Mouse (Mus musculus) liver, embryonic 11.5 days (tissue): ENCODE measurements at regions not wholly inside any gene's neighbourhood (a gene's known extent, or its start where the extent isn't known, plus 50 kb on each side); places are given as distances from the start of the nearest gene placed in this dataset.
"Not testable (repeated sequence)": the region's sequence is repeated elsewhere in the genome, so short reads cannot be mapped to it uniquely, and the experiment has no call there.

Experiments
- ATAC-seq: fragments of 200-750 bp; cut with Nextera tagmentation; replicated peaks from 2 replicates; pipeline ENCODE4 v1.8.0; 2017; ENCODE audit warnings: moderate number of reproducible peaks, mild to moderate bottlenecking, moderate TSS enrichment, moderate library complexity; ENCODE audit not compliant: low FRiP score
- DNase-seq: peaks from one replicate; pipeline ENCODE4 v3.0.0-alpha.2; 2017; ENCODE audit warnings: low spot score
- H3K27ac ChIP-seq: fragments of 300-500 bp; sonication (generic); 2 replicates; pipeline ENCODE4 v1.5.1; 2014; ENCODE audit warnings: mild to moderate bottlenecking, low read depth, low read length, control low read depth
- H3K27me3 ChIP-seq: fragments of 300-500 bp; sonication (generic); replicated peaks from 2 replicates; pipeline ENCODE4 v1.6.1; 2014; ENCODE audit warnings: low read length, mixed read lengths; ENCODE audit not compliant: control insufficient read depth, insufficient read depth
- H3K36me3 ChIP-seq: fragments of 300-500 bp; sonication (generic); 2 replicates; pipeline ENCODE4 v1.6.1; 2014; ENCODE audit warnings: mild to moderate bottlenecking, low read length, moderate library complexity, mixed read lengths; ENCODE audit not compliant: control insufficient read depth, insufficient read depth
- H3K4me1 ChIP-seq: fragments of 300-500 bp; sonication (generic); replicated peaks from 2 replicates; pipeline ENCODE4 v1.6.1; 2014; ENCODE audit warnings: low read length, mixed read lengths; ENCODE audit not compliant: control insufficient read depth, insufficient read depth
- H3K4me2 ChIP-seq: fragments of 300-500 bp; sonication (generic); 2 replicates; pipeline ENCODE4 v1.6.1; 2014; ENCODE audit warnings: mild to moderate bottlenecking, control low read depth, moderate library complexity
- H3K4me3 ChIP-seq: fragments of 300-500 bp; sonication (generic); 2 replicates; pipeline ENCODE4 v1.5.1; 2014; ENCODE audit warnings: low read depth, low read length, control low read depth
- H3K9ac ChIP-seq: fragments of 300-500 bp; sonication (generic); 2 replicates; pipeline ENCODE4 v1.6.1; 2014; ENCODE audit warnings: low read depth, low read length, control low read depth
- H3K9me3 ChIP-seq: fragments of 300-500 bp; sonication (generic); 2 replicates; pipeline ENCODE4 v1.6.1; 2016; ENCODE audit warnings: low read length, inconsistent platforms, mixed read lengths; ENCODE audit not compliant: control insufficient read depth
- WGBS: fragments of 180-500 bp; shearing (Covaris S2); extraction: QIAGEN DNeasy Blood & Tissue Kit; methylation state at CpG from one replicate; pipeline ENCODE4 v1.1.7; 2014; 5-methylcytosine and 5-hydroxymethylcytosine counted together

- Histone ChIP-seq H3K27ac (no peak overlapping the region), H3K9ac (no peak overlapping the region), H3K4me1 (no peaks in the 10 kb centered on the region), H3K4me3 (no peak overlapping the region), H3K9me3 (no peaks in the 10 kb centered on the region), H3K4me2 (no peak overlapping the region), H3K27me3 (0 out of 2 replicates have a peak, but pooled peaks cover 2% of the 10 kb centered on the region), H3K36me3 (no peaks in the 10 kb centered on the region)
- DNase-seq = no peak
- ATAC-seq = no peak
- WGBS = 62% methylated on average over 8 of the region's 8 CpGs
Observed at GRCm38 (mm10) chrX:159055689-159056461, 154.2 kb upstream of the Rps6ka3 start.

GRCm38 (mm10) chrX:159056462-159056805, 153.7 kb upstream of the Rps6ka3 start:
- Histone ChIP-seq H3K36me3 (no peaks in the 10 kb centered on the region), H3K4me3 (no peak overlapping the region), H3K4me1 (no peaks in the 10 kb centered on the region), H3K4me2 (no peak overlapping the region), H3K27ac (no peak overlapping the region), H3K9me3 (no peaks in the 10 kb centered on the region), H3K9ac (no peak overlapping the region), H3K27me3 (0 out of 2 replicates have a peak, but pooled peaks cover 2% of the 10 kb centered on the region)
- ATAC-seq (no peak), DNase-seq (no peak)

- Histone ChIP-seq H3K9me3 (no peaks in the 10 kb centered on the region), H3K9ac (no peak overlapping the region), H3K4me2 (no peak overlapping the region), H3K4me3 (no peak overlapping the region), H3K4me1 (no peaks in the 10 kb centered on the region), H3K36me3 (no peaks in the 10 kb centered on the region), H3K27ac (no peak overlapping the region), H3K27me3 (0 out of 2 replicates have a peak, but pooled peaks cover 2% of the 10 kb centered on the region)
- DNase-seq (no peak), ATAC-seq (no peak)
Observed at GRCm38 (mm10) chrX:159058931-159059330, 151.2 kb upstream of the Rps6ka3 start.

GRCm38 (mm10) chrX:159061322-159061721, 148.8 kb upstream of the Rps6ka3 start:
- Histone ChIP-seq H3K9me3 (no peaks in the 10 kb centered on the region), H3K27me3 (0 out of 2 replicates have a peak, but pooled peaks cover 2% of the 10 kb centered on the region), H3K4me1 (no peaks in the 10 kb centered on the region), H3K9ac (no peak overlapping the region), H3K4me3 (no peak overlapping the region), H3K4me2 (no peak overlapping the region), H3K27ac (no peak overlapping the region), H3K36me3 (no peaks in the 10 kb centered on the region)
- ATAC-seq (no peak), DNase-seq (no peak)

- 62% methylated on average over 2 of the region's 2 CpGs for WGBS
- no peaks in the 10 kb centered on the region for H3K36me3 ChIP-seq
- no peak for ATAC-seq
Observed at GRCm38 (mm10) chrX:159066212-159066611, 143.9 kb upstream of the Rps6ka3 start.

GRCm38 (mm10) chrX:159072647-159073046, 137.5 kb upstream of the Rps6ka3 start:
- DNase-seq (no peak), ATAC-seq (no peak)
- H3K27ac ChIP-seq = no peak overlapping the region
- no peak overlapping the region for H3K4me3 ChIP-seq
- H3K4me2 ChIP-seq = no peak overlapping the region
- no peaks in the 10 kb centered on the region for H3K36me3 ChIP-seq
- no peaks in the 10 kb centered on the region for H3K27me3 ChIP-seq
- H3K9ac ChIP-seq = no peak overlapping the region
- H3K4me1 ChIP-seq = no peaks in the 10 kb centered on the region
- H3K9me3 ChIP-seq = no peaks in the 10 kb centered on the region
- WGBS = 64% methylated on average over 3 of the region's 3 CpGs

More at GRCm38 (mm10) chrX:159066212-159066611, 143.9 kb upstream of the Rps6ka3 start:
- H3K9ac ChIP-seq = no peak overlapping the region
- H3K4me1 ChIP-seq = no peaks in the 10 kb centered on the region
- H3K27me3 ChIP-seq = no peaks in the 10 kb centered on the region
- H3K4me3 ChIP-seq = no peak overlapping the region
- DNase-seq = no peak
- H3K4me2 ChIP-seq = no peak overlapping the region
- no peak overlapping the region for H3K27ac ChIP-seq
- H3K9me3 ChIP-seq = no peaks in the 10 kb centered on the region

GRCm38 (mm10) chrX:159073533-159073932, 136.6 kb upstream of the Rps6ka3 start:
- no peak for ATAC-seq

GRCm38 (mm10) chrX:159080508-159080907, 129.6 kb upstream of the Rps6ka3 start:
- ATAC-seq = no peak
- WGBS = 60% methylated on average over 2 of the region's 2 CpGs

More at GRCm38 (mm10) chrX:159073533-159073932, 136.6 kb upstream of the Rps6ka3 start:
- Histone ChIP-seq H3K27me3 (no peaks in the 10 kb centered on the region), H3K9me3 (no peaks in the 10 kb centered on the region), H3K4me3 (no peak overlapping the region), H3K36me3 (no peaks in the 10 kb centered on the region), H3K9ac (no peak overlapping the region), H3K27ac (no peak overlapping the region), H3K4me2 (no peak overlapping the region), H3K4me1 (no peaks in the 10 kb centered on the region)
- DNase-seq = no peak

GRCm38 (mm10) chrX:159110651-159111050, 99.5 kb upstream of the Rps6ka3 start:
- DNase-seq, H3K36me3 ChIP-seq, H3K4me3 ChIP-seq, H3K27me3 ChIP-seq, H3K27ac ChIP-seq, H3K9me3 ChIP-seq, H3K4me2 ChIP-seq, ATAC-seq, H3K9ac ChIP-seq, H3K4me1 ChIP-seq: not testable (repeated sequence)
- WGBS = 85% methylated on average over 6 of the region's 6 CpGs

More at GRCm38 (mm10) chrX:159080508-159080907, 129.6 kb upstream of the Rps6ka3 start:
- Histone ChIP-seq H3K4me1 (no peaks in the 10 kb centered on the region), H3K36me3 (no peaks in the 10 kb centered on the region), H3K4me3 (no peak overlapping the region), H3K27me3 (no peaks in the 10 kb centered on the region), H3K4me2 (no peak overlapping the region), H3K27ac (no peak overlapping the region), H3K9me3 (no peaks in the 10 kb centered on the region), H3K9ac (no peak overlapping the region)
- DNase-seq = no peak
